Mouse (Mus musculus): ENCODE measurements around the gene Cdyl2.

- TF ChIP-seq POLR2A (IDR thresholded peaks at IDR 0.05; ENCODE audit: low read depth, low read length) (no peak), CTCF (IDR thresholded peaks at IDR 0.05; ENCODE audit: extremely low read depth, insufficient read depth, insufficient read length, insufficient replicate concordance) (no peak)
Observed at GRCm38 (mm10) chr8:116673052-116673451, 59.7 kb downstream of the Cdyl2 start.
